Mouse (Mus musculus): ENCODE measurements around the gene Fads1. TPM values are rescaled to one million over a fixed set of nuclear protein-coding genes. Genes with fewer than 3 reads are reported as not detected.

Fads1 gene
- polyA plus RNA-seq, 1 experiment from 2014 or later = 125 TPM

DNA sequence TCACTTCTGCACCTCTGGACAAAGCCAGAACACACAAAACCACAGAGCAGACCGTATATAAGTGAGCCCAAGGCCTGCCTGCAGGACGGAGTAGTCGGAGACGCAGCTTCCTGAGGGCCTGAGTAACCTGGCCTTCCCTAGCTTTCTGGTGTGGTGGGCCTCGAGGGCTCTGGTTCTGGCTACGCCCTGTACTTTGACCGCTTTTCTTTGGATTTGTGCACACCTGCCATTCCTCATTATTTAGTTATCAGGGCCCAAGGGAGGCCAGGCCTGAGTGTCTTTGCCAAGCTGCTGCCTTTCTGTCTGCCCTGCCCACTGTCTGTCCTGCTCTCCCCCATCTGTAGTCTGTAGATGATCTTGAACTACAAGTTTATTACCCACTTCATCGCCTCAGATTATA, 7.3 kb downstream of the Fads1 start:
- no peak for DNase-seq (ENCODE audit: low spot score)
- 92% methylated on average over 8 of the region's 8 CpGs for WGBS
- Histone ChIP-seq H3K9me3 (replicated peaks; ENCODE audit: control insufficient read depth, low read length) (no peaks in the 10 kb centered on the region), H3K36me3 (replicated peaks; ENCODE audit: control insufficient read depth, insufficient read depth, low read depth, low read length) (peaks cover 46% of the 10 kb centered on the region), H3K4me2 (ENCODE audit: low read depth, low read length) (no peak overlapping the region), H3K4me3 (ENCODE audit: low read depth, low read length) (no peak overlapping the region), H3K27me3 (ENCODE audit: control insufficient read depth, insufficient read depth, low read length) (no peaks in the 10 kb centered on the region), H3K9ac (replicated peaks; ENCODE audit: low read length) (no peak overlapping the region), H3K27ac (replicated peaks; ENCODE audit: low read depth, low read length) (no peak overlapping the region), H3K4me1 (ENCODE audit: control insufficient read depth, insufficient read depth, low read length) (no peaks in the 10 kb centered on the region; the same call in 1 of the 2 replicates)
- ATAC-seq (replicated peaks; ENCODE audit: insufficient number of reproducible peaks, low FRiP score, low TSS enrichment, low read depth) = no peak

DNA sequence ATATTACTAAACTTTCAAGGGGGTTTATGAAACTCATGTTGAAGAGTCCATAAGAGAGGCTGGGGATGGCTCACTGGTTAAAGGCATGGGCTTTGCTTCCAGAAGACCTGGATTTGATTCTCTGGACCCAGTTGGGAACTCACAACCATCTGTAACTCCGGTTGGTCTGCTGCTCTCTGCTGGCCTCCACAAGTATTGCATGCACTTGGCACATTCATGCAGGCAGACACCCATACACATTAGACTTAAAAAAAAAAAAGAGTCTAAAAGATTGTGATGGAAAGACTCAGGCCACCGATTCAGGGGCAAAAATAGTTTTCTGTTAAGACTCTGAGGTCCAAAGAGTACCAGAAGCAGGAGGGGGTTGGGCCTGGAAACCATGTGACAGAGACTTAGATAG, 8.1 kb downstream of the Fads1 start:
- DNase-seq (ENCODE audit: low spot score) (peak; percentile 81), ATAC-seq (replicated peaks; ENCODE audit: insufficient number of reproducible peaks, low FRiP score, low TSS enrichment, low read depth) (no peak)
- H3K4me2 ChIP-seq (ENCODE audit: low read depth, low read length) = no peak overlapping the region
- peaks cover 49% of the 10 kb centered on the region for H3K36me3 ChIP-seq (replicated peaks; ENCODE audit: control insufficient read depth, insufficient read depth, low read depth, low read length)
- no peaks in the 10 kb centered on the region; the same call in 1 of the 2 replicates for H3K4me1 ChIP-seq (ENCODE audit: control insufficient read depth, insufficient read depth, low read length)
- no peak overlapping the region for H3K4me3 ChIP-seq (ENCODE audit: low read depth, low read length)
- WGBS = 58% methylated on average over 2 of the region's 2 CpGs
- no peaks in the 10 kb centered on the region for H3K27me3 ChIP-seq (ENCODE audit: control insufficient read depth, insufficient read depth, low read length)
- H3K27ac ChIP-seq (replicated peaks; ENCODE audit: low read depth, low read length) = no peak overlapping the region
- no peak overlapping the region for H3K9ac ChIP-seq (replicated peaks; ENCODE audit: low read length)
- no peaks in the 10 kb centered on the region for H3K9me3 ChIP-seq (replicated peaks; ENCODE audit: control insufficient read depth, low read length)

DNA sequence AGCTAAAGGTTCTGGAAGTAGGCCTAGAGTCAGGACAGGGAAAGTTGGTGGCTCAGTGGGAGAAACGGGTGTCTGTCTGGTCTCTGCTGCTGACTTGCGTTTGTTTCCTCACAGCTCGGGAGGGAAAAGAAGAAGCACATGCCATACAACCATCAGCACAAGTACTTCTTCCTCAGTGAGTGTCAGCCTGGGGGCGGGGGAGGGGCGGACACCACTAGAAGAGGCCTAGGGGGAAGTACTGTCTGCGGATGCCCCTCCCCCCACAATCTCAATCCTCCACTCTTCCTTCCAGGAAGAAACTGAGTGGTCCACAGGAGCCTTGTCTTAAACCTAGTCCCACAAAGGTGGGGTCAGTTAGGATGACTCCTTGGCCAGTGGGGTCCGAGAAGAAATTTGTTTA, 8.6 kb downstream of the Fads1 start:
- 65% methylated on average over 7 of the region's 7 CpGs for WGBS
- no peaks in the 10 kb centered on the region; the same call in 1 of the 2 replicates for H3K4me1 ChIP-seq (ENCODE audit: control insufficient read depth, insufficient read depth, low read length)

DNA sequence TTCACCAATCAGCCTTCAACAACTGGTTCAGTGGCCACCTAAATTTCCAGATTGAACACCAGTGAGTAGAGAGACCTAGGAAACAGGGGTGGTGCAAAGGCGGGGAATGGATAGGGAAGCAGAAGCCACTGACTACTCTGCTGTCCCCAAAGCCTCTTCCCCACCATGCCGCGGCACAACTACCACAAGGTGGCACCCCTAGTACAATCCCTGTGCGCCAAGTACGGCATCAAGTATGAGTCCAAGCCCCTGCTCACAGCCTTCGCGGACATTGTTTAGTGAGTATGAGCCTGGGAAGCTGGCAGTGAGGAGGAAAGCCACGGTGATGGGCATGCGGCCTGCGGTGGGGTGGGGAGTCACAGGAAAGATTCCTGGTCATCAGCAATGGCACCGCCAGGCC, 11.6 kb downstream of the Fads1 start:
- Histone ChIP-seq H3K27ac (replicated peaks; ENCODE audit: low read depth, low read length) (no peak overlapping the region), H3K9ac (replicated peaks; ENCODE audit: low read length) (no peak overlapping the region), H3K27me3 (ENCODE audit: control insufficient read depth, insufficient read depth, low read length) (no peaks in the 10 kb centered on the region), H3K36me3 (replicated peaks; ENCODE audit: control insufficient read depth, insufficient read depth, low read depth, low read length) (peaks cover 29% of the 10 kb centered on the region), H3K4me2 (ENCODE audit: low read depth, low read length) (no peak overlapping the region), H3K9me3 (replicated peaks; ENCODE audit: control insufficient read depth, low read length) (no peaks in the 10 kb centered on the region), H3K4me3 (ENCODE audit: low read depth, low read length) (no peak overlapping the region), H3K4me1 (ENCODE audit: control insufficient read depth, insufficient read depth, low read length) (no peaks in the 10 kb centered on the region)
- no peak for ATAC-seq (replicated peaks; ENCODE audit: insufficient number of reproducible peaks, low FRiP score, low TSS enrichment, low read depth)
- 87% methylated on average over 11 of the region's 11 CpGs for WGBS
- no peak for DNase-seq (ENCODE audit: low spot score)

More for the DNA sequence above, 8.6 kb downstream of the Fads1 start:
- Histone ChIP-seq H3K27ac (replicated peaks; ENCODE audit: low read depth, low read length) (no peak overlapping the region), H3K27me3 (ENCODE audit: control insufficient read depth, insufficient read depth, low read length) (no peaks in the 10 kb centered on the region), H3K36me3 (replicated peaks; ENCODE audit: control insufficient read depth, insufficient read depth, low read depth, low read length) (peaks cover 49% of the 10 kb centered on the region), H3K4me2 (ENCODE audit: low read depth, low read length) (no peak overlapping the region), H3K4me3 (ENCODE audit: low read depth, low read length) (no peak overlapping the region), H3K9ac (replicated peaks; ENCODE audit: low read length) (no peak overlapping the region), H3K9me3 (replicated peaks; ENCODE audit: control insufficient read depth, low read length) (no peaks in the 10 kb centered on the region)
- no peak for DNase-seq (ENCODE audit: low spot score)
- no peak for ATAC-seq (replicated peaks; ENCODE audit: insufficient number of reproducible peaks, low FRiP score, low TSS enrichment, low read depth)

DNA sequence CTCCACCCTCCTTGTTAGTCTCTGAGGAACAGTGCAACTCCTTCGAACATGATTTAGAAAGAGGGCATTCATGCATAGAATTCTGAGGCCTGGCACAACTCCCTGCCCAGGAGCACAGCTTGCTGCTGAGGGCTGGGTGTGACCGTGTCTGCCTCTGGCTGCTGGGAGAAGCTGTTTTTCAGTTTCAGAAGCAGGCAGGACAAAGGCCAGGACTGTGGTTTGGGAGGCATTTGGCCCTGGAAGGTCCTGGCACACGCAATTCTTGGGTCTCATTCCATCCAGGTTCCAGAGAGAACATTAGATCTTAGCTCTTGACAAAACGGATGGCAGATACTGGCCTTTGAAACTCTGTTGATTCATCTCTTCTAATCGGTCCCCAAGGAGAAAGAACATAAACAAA, 12.6 kb downstream of the Fads1 start:
- Histone ChIP-seq H3K9ac (replicated peaks; ENCODE audit: low read length) (no peak overlapping the region), H3K36me3 (replicated peaks; ENCODE audit: control insufficient read depth, insufficient read depth, low read depth, low read length) (peaks cover 27% of the 10 kb centered on the region), H3K27me3 (ENCODE audit: control insufficient read depth, insufficient read depth, low read length) (no peaks in the 10 kb centered on the region), H3K9me3 (replicated peaks; ENCODE audit: control insufficient read depth, low read length) (no peaks in the 10 kb centered on the region), H3K4me1 (ENCODE audit: control insufficient read depth, insufficient read depth, low read length) (no peaks in the 10 kb centered on the region), H3K4me3 (ENCODE audit: low read depth, low read length) (no peak overlapping the region), H3K27ac (replicated peaks; ENCODE audit: low read depth, low read length) (no peak overlapping the region), H3K4me2 (ENCODE audit: low read depth, low read length) (no peak overlapping the region)
- 78% methylated on average over 5 of the region's 5 CpGs for WGBS
- ATAC-seq (replicated peaks; ENCODE audit: insufficient number of reproducible peaks, low FRiP score, low TSS enrichment, low read depth) (no peak), DNase-seq (ENCODE audit: low spot score) (no peak)

DNA sequence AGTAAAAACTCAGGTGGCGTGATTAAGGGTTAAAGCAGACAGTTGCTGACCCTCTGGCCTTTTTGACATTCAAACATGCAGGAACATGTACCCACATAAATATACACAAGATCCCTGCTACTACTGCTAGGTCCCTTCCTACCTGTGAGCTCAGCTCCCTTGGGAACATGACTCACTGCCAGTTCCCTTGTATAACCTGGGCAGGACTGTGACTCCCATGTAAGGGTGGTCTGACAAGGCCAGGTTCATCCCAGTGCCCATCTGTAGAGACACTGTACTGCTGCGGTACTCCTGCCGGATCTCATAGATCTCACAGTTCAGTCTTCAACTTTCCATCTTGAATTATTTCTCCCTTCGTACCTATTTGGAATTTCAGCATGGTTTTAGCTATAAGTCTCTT, 14.4 kb downstream of the Fads1 start:
- H3K27me3 ChIP-seq (ENCODE audit: control insufficient read depth, insufficient read depth, low read length) = no peaks in the 10 kb centered on the region
- H3K9ac ChIP-seq (replicated peaks; ENCODE audit: low read length) = no peak overlapping the region
- no peak for DNase-seq (ENCODE audit: low spot score)
- 87% methylated on average over 4 of the region's 4 CpGs for WGBS
- H3K9me3 ChIP-seq (replicated peaks; ENCODE audit: control insufficient read depth, low read length) = no peaks in the 10 kb centered on the region
- H3K4me3 ChIP-seq (ENCODE audit: low read depth, low read length) = no peak overlapping the region
- no peaks in the 10 kb centered on the region for H3K4me1 ChIP-seq (ENCODE audit: control insufficient read depth, insufficient read depth, low read length)
- no peak overlapping the region for H3K4me2 ChIP-seq (ENCODE audit: low read depth, low read length)
- H3K36me3 ChIP-seq (replicated peaks; ENCODE audit: control insufficient read depth, insufficient read depth, low read depth, low read length) = peaks cover 29% of the 10 kb centered on the region
- no peak for ATAC-seq (replicated peaks; ENCODE audit: insufficient number of reproducible peaks, low FRiP score, low TSS enrichment, low read depth)
- no peak overlapping the region for H3K27ac ChIP-seq (replicated peaks; ENCODE audit: low read depth, low read length)

DNA sequence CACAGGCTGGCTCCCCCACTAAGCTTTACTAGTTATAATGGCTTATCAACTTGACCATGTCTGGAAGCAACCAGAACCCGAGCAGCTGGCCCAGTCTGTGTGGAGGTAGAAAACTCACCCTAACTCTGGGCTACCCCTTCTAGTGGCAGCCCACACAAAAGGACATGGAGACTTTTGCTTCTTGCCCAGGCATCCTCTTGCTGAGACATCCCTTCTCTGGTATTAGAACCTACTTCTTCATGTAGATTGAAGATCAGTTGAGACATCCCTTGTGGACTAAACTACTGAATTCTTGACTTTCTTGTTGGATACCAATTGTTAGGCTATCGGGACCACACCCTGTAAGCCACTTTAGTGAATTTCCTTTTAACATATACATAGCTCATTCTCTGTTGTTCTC, 15.6 kb downstream of the Fads1 start:
- WGBS = 83% methylated on average over 2 of the region's 2 CpGs

DNA sequence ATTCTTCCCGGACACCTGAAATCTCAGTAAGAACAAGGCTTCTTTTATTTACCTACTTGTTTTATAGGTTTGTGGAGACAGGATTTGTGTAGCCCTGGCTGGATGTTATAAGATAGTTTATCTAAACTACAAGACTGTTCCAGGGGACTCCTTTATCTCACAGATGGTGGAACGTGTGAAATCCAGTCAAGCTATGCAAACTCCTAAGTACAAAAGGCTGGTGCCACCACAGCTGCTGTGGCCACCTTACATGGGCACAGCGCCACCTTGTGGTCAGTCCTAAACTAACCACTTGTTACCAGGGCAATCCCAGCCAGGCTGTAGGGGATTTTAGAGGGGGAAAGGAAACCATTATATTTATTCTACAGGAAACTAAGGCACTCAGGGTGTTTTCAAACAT, 16.0 kb downstream of the Fads1 start:
- H3K9ac ChIP-seq (replicated peaks; ENCODE audit: low read length) = no peak overlapping the region
- 31% methylated on average over 3 of the region's 3 CpGs for whole genome bisulfite sequencing
- no peak overlapping the region for H3K4me3 ChIP-seq (ENCODE audit: low read depth, low read length)
- H3K9me3 ChIP-seq (replicated peaks; ENCODE audit: control insufficient read depth, low read length) = no peaks in the 10 kb centered on the region
- H3K4me1 ChIP-seq (ENCODE audit: control insufficient read depth, insufficient read depth, low read length) = no peaks in the 10 kb centered on the region
- no peak overlapping the region for H3K4me2 ChIP-seq (ENCODE audit: low read depth, low read length)
- no peak overlapping the region for H3K27ac ChIP-seq (replicated peaks; ENCODE audit: low read depth, low read length)
- H3K27me3 ChIP-seq (ENCODE audit: control insufficient read depth, insufficient read depth, low read length) = no peaks in the 10 kb centered on the region
- ATAC-seq (replicated peaks; ENCODE audit: insufficient number of reproducible peaks, low FRiP score, low TSS enrichment, low read depth) (no peak), DNase-seq (ENCODE audit: low spot score) (peak; percentile 91)
- peaks cover 18% of the 10 kb centered on the region for H3K36me3 ChIP-seq (replicated peaks; ENCODE audit: control insufficient read depth, insufficient read depth, low read depth, low read length)

More for the DNA sequence above, 15.6 kb downstream of the Fads1 start:
- no peak for ATAC-seq (replicated peaks; ENCODE audit: insufficient number of reproducible peaks, low FRiP score, low TSS enrichment, low read depth)
- H3K4me2 ChIP-seq (ENCODE audit: low read depth, low read length) = no peak overlapping the region
- no peak overlapping the region for H3K27ac ChIP-seq (replicated peaks; ENCODE audit: low read depth, low read length)
- peaks cover 22% of the 10 kb centered on the region for H3K36me3 ChIP-seq (replicated peaks; ENCODE audit: control insufficient read depth, insufficient read depth, low read depth, low read length)
- no peaks in the 10 kb centered on the region for H3K9me3 ChIP-seq (replicated peaks; ENCODE audit: control insufficient read depth, low read length)
- H3K4me3 ChIP-seq (ENCODE audit: low read depth, low read length) = no peak overlapping the region
- no peak overlapping the region for H3K9ac ChIP-seq (replicated peaks; ENCODE audit: low read length)
- DNase-seq (ENCODE audit: low spot score) = no peak
- no peaks in the 10 kb centered on the region for H3K27me3 ChIP-seq (ENCODE audit: control insufficient read depth, insufficient read depth, low read length)
- no peaks in the 10 kb centered on the region for H3K4me1 ChIP-seq (ENCODE audit: control insufficient read depth, insufficient read depth, low read length)
